Mouse (Mus musculus): ENCODE measurements around the gene Rela. TPM values are rescaled to one million over a fixed set of nuclear protein-coding genes. Genes with fewer than 3 reads are reported as not detected.

Gene Rela
- total RNA-seq, 2 experiments from 2014 or later = 12.4 to 14.9 TPM

DNA sequence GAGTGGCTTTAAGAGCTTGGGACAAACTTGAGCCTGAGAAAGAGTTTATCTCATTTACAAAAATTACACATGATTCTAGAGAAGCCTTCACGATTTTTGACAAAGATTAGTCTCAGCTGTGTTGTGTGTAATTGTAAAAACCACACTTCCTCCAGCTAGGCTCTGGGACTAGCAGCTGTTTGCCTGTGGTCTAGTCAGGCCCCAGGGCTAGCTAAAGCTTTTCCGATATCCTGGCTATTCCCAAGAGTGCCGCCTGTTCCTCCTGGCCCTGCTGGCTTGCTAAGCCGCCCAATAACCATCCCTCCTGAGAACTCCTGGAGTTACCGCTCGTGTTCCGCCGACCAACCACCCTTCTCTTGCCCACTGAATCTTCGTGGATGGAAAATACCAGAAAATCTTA is 5.2 kb upstream of the Rela start:
- intact Hi-C loops (cut with DNase I) = no loop called here
- no peak for DNase-seq

DNA sequence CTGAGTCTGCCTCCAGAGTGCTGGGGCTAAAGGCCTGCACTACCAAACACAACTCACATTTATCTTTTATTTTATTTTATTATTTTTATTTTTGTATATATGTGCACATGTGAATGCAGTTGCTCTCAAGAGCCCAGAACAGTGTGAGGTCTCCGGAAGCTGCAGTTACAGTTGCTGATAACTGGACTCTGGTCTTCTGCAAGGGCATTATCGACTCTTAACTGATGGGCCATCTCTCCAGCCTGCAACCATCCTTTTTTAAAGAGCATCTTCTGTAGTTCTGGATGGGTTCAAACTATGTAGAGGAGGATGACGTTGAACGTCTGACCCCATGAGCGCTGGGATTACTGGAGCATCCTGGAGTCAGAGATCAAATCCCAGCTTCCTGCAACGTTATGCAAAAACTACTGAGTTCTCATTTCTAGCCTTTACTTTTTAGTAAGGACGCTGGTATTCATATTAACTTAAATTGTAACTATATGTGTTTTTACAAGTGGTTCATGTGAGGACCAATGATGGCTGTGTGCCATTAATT is 1.2 kb upstream of the Rela start:
- no peak for DNase-seq
- intact Hi-C loops (cut with DNase I) = no loop called here

DNA sequence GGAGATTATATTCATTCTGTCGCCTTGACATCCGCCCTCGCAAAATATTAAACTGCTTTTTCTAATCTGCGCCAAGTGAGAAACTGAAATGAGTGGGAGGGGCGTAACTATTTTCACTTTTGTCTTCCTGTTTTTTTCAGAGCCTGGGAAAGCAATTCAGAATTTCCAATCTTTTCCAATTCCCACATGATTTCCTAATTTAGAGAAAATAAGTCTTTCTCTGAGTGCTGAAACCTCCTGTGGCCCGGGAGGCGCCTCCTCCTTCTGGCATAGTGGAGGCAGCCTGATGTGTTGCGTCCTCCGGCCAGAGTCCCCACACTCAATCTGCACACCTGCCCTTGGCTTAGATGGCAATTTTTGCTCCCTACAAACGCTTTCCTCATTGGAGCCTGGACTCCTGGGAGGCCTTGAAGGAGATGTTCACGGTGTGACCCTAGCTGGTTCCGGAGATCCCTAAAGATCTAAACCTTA is 677 bp upstream of the Rela start:
- intact Hi-C loops (cut with DNase I) = no loop called here
- peak in 1 of 2 experiments; percentile 50 for DNase-seq

DNA sequence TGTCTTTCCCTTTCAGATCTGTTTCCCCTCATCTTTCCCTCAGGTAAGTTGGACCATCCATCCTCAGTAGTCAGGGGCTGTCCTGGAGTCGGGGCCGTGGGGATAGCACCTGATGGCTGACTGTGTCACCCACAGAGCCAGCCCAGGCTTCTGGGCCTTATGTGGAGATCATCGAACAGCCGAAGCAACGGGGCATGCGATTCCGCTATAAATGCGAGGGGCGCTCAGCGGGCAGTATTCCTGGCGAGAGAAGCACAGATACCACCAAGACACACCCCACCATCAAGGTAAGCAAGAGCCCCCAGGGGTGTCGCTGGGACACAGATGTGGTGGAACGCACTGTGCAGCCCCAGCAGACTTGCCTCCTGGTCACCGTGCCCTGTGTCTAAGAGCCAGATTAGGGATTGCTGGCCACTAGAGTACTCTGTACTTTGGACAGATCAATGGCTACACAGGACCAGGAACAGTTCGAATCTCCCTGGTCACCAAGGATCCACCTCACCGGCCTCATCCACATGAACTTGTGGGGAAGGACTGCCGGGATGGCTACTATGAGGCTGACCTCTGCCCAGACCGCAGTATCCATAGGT is 1.2 kb downstream of the Rela start:
- DNase-seq = no peak
- intact Hi-C loops (cut with DNase I) = no loop called here

DNA sequence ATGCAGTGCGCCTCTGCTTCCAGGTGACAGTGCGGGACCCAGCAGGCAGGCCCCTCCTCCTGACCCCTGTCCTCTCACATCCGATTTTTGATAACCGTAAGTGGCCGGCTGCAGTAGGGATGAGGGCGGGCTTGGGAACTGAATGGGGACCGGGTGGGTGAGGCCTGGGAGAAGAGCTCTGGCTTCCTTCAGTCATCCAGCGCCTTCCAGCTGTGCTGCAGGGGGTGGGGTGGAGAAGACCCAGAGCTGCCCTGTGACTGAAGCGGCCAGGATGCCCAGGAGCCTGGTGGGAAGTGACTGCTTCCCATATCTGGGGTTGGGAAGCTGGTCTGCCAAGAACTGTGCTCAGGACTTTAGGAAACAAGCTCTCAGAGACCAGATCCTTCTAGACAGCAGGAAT is 3.1 kb downstream of the Rela start:
- DNase-seq = no peak
- intact Hi-C loops (cut with DNase I) = no loop called here

DNA sequence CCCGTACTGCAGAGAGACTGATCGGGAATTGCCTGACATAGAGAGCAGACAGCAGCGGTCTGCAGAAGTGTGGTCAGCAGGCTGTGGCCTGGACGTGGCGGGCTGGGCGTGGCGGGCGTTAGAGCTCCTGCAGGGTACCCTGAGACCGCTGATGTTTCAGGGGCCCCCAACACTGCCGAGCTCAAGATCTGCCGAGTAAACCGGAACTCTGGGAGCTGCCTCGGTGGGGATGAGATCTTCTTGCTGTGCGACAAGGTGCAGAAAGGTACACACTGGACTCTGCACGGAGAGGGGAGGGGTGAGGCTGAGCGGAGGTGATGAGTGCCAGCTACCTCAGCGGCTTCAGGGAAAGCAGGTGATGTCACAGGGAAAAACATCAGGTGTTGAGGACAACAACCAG is 3.7 kb downstream of the Rela start:
- DNase-seq = no peak
- intact Hi-C loops (cut with DNase I) = no loop called here

DNA sequence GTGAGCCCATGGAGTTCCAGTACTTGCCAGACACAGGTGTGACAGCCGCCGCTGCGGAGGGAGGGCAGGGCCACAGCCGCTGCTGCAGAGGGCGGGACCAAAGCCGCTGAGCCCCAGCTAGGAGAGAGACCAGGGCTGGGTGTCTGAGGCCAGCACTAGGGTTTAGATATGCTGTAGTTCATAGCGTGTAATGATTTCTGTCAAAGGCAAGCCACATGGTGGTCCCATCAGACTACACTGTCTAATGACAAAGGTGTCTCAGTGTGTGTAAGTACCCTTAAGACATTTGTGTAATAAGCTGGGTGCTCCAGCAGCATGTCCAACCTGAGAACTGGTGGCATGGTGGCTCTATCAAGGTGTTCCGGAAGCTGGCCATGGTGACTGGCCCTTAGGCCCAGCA is 4.4 kb downstream of the Rela start:
- intact Hi-C loops (cut with DNase I) = no loop called here
- no peak for DNase-seq

DNA sequence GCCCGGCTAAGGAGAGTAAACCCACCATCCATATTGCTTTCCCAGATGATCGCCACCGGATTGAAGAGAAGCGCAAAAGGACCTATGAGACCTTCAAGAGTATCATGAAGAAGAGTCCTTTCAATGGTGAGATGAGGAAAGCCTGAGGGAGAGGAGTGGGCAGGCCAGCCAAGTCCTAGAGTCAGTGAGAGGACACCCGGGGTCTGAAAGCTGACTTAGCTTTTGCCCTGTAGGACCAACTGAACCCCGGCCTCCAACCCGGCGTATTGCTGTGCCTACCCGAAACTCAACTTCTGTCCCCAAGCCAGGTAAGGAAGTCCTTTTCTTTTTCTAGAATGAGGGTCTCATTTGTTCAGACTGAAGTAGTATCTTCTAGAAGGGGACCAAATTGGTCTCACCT is 8.0 kb downstream of the Rela start:
- intact Hi-C loops (cut with DNase I) = no loop called here
- no peak for DNase-seq

DNA sequence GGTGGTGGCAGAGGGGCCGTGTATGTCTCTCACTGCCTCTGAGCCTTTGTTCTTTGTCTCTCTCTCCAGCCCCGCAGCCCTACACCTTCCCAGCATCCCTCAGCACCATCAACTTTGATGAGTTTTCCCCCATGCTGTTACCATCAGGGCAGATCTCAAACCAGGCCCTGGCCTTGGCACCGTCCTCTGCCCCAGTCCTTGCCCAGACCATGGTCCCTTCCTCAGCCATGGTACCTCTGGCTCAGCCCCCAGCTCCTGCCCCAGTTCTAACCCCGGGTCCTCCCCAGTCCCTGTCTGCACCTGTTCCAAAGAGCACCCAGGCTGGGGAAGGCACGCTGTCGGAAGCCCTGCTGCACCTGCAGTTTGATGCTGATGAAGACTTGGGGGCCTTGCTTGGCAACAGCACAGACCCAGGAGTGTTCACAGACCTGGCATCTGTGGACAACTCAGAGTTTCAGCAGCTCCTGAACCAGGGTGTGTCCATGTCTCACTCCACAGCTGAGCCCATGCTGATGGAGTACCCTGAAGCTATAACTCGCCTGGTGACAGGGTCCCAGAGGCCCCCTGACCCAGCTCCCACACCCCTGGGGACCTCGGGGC is 9.5 kb downstream of the Rela start:
- no peak for DNase-seq
- intact Hi-C loops (cut with DNase I) = no loop called here

DNA sequence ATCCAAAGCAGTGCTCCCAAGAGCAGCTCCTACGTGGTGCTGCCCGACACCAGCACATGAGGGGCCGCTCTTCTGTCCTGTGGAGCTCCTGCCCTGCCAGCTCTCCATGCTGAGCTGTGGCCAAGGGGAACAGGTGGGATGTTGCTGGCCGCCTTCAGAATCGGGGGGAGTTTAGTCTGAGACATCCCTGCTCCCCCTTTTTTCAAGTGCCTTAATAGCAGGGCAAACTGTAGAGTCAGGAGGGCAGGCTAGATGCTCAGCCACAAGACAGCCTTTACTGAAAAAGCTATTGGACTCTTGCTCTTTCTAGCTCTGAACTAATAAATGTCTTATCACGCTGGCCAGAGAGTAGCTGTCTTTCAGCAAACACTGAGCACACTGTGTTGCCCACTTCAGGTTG is 10.5 kb downstream of the Rela start:
- intact Hi-C loops (cut with DNase I) = no loop called here
- no peak for DNase-seq

DNA sequence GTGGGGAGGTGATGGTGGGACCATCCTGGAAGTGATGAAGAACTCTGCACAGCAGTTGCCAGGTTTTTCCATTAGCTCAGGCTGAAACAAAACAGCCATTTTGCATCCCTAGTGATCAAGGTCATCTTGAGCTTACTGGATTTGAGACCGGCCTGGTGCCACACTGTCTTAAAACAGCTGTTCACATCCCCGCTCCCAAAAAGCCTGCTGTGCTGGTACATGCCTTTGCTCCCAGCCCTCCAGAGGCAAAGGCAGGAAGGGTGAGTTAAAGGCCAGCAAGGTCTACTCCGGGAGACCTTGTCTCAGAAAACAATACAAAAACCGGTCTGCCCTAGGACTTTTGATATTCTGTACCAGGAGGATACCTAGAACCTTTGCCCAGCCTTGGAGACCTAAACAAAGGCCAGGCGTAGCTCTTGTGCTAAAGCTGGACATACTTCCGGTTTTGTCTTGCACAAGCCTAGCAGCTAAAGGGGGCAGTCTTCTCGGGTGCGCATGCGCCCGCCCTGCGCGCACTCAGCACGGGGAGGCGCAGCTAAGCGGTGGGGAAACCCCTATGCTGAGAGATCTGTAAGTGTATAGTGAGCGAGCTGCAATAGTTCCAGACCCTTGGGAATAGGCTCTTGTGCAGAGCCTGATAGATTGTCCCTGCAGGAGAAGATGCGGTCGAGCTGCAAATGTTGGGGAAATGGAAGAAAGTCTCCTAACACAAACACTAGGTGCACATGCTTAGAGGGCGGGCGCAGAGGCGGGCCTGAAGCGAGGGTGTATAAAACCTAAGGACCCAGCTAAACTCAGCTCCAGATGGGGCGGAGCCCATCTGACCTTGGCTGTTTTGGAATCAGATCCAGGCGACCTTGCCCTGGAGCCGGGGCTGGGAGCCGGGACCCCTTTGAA is 11.4 kb downstream of the Rela start:
- DNase-seq = peak; percentile 70 to 77
- intact Hi-C loops (cut with DNase I) = no loop called here

DNA sequence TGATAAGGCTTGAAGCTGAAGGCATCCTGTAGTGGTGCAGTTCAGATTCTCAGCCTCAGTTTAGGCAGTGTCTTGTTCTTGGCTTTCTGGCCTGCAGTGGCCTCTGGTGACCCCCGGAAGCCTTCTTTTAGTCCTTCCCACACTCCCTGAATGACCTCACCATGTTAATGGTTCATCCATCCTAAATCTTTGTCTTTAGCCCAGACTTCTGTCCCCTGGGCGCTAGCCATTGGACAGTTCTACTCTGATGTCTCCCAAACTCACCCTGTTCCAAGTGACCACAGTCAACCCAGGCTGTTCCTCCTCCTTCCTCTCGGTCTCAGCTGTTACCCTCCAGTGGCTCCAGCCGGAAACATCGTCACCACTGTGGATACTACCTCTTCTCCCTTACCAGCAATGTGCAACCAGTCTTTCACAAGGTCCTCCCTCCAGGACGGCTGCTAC is 12.0 kb downstream of the Rela start:
- DNase-seq = peak; percentile 60 to 64
- intact Hi-C loops (cut with DNase I) = no loop called here

DNA sequence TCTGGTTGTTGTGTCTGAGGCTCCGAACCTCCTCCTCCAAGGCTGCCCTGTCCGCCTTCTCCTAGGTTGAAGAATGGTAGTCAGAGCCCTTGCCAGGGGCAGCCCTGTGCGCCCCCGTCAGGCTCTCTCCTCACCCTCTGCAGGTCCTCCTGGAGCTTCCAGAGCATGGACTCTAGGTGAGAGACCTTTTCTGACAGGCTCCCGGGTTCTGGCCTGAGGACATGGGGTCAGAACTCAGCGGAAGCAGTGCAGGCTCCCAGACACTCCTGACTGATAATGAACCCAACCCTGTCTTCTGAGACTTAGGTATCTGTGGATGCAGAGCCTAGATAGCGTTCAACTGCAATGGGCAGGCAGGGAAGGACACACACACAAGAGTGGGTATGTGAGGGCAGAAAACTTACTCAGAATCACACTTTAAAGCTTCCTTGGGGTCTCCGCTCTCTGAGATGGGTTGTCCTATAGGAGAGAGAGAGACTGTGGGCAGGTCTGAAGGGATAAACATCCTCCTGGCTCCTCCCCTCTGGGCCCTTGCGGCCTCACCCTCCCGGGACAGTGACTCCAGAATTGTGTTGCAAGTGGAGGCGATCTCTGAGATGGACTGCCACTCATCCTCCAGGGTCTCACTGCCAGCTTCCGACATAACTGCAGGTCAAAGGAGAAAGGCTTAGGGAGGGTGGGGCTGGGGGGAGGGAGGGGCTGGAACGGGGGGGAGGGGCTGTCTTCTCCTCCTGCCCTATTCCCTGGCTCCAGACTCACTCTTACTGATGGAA is 14.4 kb downstream of the Rela start:
- intact Hi-C loops (cut with DNase I) = no loop called here
- no peak for DNase-seq

DNA sequence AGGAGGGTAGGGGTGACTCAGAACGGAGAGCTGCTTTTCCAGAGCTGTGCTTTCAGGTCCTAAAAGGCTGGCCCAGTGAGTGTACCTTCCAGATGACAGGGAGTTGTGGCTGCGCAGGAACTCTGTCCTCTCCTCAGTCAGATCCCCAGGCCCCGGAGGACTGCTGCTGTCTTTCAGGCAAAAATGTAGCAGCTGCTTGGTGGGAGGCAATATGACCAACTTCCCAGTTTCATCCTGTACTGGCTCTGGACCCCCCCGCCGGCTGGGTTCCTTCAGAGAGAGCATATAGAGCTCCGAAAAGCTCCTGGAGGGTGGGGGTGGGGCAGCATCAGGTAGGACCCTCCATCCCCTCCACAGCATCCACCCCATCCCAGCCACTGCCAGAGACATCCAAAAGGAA is 15.3 kb downstream of the Rela start:
- DNase-seq = no peak
- intact Hi-C loops (cut with DNase I) = no loop called here

DNA sequence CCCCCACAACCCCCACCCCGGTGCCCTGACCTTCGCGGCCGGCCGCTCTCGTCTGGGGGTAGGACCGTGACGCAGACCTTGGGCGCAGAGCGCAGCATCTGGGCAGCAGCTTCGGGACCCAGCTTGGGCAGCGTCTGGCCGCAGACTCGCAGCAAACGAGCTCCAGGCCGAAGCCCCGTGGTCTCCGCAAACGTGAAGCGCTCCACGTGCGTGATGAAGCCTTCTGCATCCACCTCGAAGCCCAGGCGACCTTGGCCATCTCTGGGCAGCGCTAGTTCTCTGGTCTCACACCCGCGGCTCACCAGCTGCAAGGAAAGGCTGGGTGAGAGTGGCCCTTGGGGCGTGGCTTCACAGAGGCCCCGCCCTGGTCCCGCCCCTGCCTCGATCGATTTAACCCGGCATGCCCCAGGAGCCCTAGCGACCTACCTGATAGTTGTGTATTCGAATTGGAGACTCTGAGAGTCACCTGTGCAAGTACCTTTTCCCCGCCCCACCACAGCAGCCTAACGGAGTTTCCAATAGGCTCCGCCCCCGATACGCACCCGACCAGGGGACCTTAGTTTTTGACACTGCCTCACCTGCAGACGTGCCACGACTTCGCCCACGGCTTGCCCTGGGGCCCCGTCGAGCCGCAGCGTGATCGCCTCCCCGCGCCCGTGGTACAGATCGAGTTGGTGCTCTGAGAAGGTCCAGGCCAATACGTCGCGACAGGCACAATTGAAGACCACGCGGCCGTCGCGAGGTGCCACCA is 16.9 kb downstream of the Rela start:
- intact Hi-C loops (cut with DNase I) = no loop called here
- DNase-seq = no peak

DNA sequence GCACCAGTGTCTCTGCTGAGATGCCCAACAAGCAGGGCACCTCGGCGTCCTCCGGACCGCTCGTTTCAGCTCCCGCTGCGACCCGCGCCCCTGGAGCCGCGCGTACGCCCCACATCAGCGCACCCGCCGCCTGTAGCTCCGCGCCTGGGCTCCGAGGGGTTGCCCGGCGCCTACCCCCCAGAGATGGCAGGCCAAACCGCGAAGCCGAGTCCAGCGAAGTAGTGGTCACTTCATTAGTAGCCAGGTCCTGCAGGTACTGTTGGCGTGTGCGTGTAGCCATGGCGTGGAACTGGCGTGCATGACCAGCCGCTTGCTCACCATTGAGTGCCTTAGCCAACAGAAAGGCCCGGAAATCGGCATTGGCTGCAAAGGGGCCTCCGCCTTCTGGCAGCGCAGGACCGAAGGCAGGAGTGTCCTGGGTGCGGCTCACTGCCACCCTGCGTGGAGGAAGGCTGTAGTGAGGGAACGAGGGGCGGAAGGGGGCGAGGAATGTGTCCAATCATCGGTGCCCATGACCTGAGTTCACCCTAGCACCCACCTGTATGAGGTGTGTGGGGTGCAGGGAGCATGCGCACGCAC is 17.5 kb downstream of the Rela start:
- no peak for DNase-seq
- intact Hi-C loops (cut with DNase I) = no loop called here

DNA sequence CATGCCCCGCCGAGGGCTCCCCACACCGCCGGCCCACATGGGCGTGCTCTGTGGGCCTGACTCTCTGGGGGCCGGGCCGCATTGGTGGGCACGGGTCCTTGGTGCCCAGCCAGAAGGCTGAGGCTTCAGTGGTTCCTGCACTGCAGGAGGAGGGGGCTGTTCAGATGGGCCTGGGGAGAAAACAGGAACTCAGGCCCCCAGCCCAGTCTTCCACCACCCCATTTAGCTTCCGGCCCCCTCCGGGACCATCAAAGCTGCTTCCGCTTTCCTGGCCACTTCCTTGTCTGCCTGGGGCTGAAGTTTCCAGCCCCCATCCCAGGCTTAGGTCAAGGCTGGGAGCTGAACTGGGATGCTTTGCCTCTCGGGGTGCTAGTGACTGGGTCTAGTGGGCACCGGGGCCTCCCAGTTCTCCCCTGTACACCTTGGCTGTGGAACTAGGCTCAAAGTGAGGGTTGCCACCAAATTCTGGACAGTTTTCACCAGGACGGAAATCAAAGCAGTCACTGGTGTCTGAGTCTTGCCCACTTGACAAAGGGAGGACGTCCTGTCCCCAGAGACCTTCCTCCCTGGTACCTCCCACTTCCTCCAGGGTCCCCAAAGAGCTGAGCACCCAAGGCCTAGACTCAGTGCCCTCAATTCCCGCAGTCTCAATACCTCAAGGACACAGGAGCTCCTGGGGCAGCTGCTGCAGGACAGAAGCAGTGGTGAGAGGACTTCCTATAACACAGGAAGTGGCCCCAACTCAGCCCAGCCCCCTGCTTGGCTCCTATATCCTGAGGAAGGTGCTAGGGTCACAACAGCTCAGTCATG is 23.9 kb downstream of the Rela start:
- intact Hi-C loops (cut with DNase I) = no loop called here
- DNase-seq = no peak

DNA sequence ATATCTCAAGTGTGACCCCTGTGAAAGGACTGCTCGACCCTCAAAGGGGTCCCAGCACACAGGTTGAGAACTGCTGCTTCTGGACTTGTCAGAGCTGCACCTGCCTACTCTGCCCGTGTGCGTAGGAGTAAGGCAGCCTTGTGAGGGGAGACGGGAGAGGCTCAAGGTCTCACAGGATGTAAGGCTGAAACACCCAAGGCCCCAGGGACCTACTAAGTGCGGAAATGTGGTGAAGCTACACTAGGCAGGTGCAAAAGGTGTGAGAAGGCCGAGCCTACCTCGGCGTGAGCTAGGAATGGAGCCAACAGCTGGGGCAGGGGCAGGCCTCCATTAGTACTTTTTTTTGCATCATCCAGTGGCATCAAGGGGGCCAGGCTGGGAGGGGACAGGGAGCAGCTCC is 25.0 kb downstream of the Rela start:
- intact Hi-C loops (cut with DNase I) = loop anchor here (2.0 kb wide), 1 partner anchor 22 kb away; no protein-coding TSS in a partner anchor
- no peak for DNase-seq
